Mouse (Mus musculus) right cerebral cortex, adult 2 months (tissue): ENCODE measurements around the gene Rundc1.
"Not testable (repeated sequence)": the region's sequence is repeated elsewhere in the genome, so short reads cannot be mapped to it uniquely, and the experiment has no call there.

Source experiments
- DNase-seq, 2 experiments: peaks; one replicate each; pipeline ENCODE4 v3.0.0; 2021 to 2022; ENCODE audit warnings: low spot score in 2 of 2

Rundc1 gene

GRCm38 (mm10) chr11:101442760-101443159, 17.9 kb downstream of the Rundc1 start:
- DNase-seq, result no peak

- no peak for DNase-seq
Observed at GRCm38 (mm10) chr11:101446319-101446718, 21.4 kb downstream of the Rundc1 start.

- DNase-seq, result not testable (repeated sequence)
Observed at GRCm38 (mm10) chr11:101446860-101447259, 22.0 kb downstream of the Rundc1 start.

GRCm38 (mm10) chr11:101447786-101448185, 22.9 kb downstream of the Rundc1 start:
- no peak for DNase-seq

- DNase-seq, result no peak
Observed at GRCm38 (mm10) chr11:101448274-101448746, 23.4 kb downstream of the Rundc1 start, which contains the start of gene Ifi35. Ifi35 (plus strand) TSS chr11:101448407.

- no peak for DNase-seq
Observed at GRCm38 (mm10) chr11:101448899-101449298, 24.0 kb downstream of the Rundc1 start.

- not testable (repeated sequence) for DNase-seq
Observed at GRCm38 (mm10) chr11:101449596-101449995, 24.7 kb downstream of the Rundc1 start.

GRCm38 (mm10) chr11:101450394-101450793, 25.5 kb downstream of the Rundc1 start:
- no peak for DNase-seq

GRCm38 (mm10) chr11:101451536-101451935, 26.7 kb downstream of the Rundc1 start:
- no peak for DNase-seq

GRCm38 (mm10) chr11:101452093-101452774, 27.3 kb downstream of the Rundc1 start:
- DNase-seq, result no peak

GRCm38 (mm10) chr11:101454702-101455101, 29.8 kb downstream of the Rundc1 start:
- no peak for DNase-seq

GRCm38 (mm10) chr11:101455627-101456026, 30.7 kb downstream of the Rundc1 start:
- DNase-seq, result no peak

- DNase-seq, result no peak
Observed at GRCm38 (mm10) chr11:101457631-101458030, 32.7 kb downstream of the Rundc1 start.

GRCm38 (mm10) chr11:101458217-101458616, 33.3 kb downstream of the Rundc1 start:
- no peak for DNase-seq

- DNase-seq, result no peak
Observed at GRCm38 (mm10) chr11:101459716-101460115, 34.8 kb downstream of the Rundc1 start.

- no peak for DNase-seq
Observed at GRCm38 (mm10) chr11:101460321-101460720, 35.4 kb downstream of the Rundc1 start.

GRCm38 (mm10) chr11:101462141-101462540, 37.3 kb downstream of the Rundc1 start:
- DNase-seq, result no peak

GRCm38 (mm10) chr11:101462583-101463440, 37.9 kb downstream of the Rundc1 start:
- no peak for DNase-seq

- DNase-seq, result no peak
Observed at GRCm38 (mm10) chr11:101464211-101465100, 39.6 kb downstream of the Rundc1 start, which contains the start of gene Rnd2. Rnd2 (plus strand) TSS chr11:101464999.

- no peak for DNase-seq
Observed at GRCm38 (mm10) chr11:101465101-101465868, 40.4 kb downstream of the Rundc1 start.
